Mouse (Mus musculus) cerebellum, adult 2 months (tissue): ENCODE measurements around the gene Dusp11.

Source experiments
- CTCF ChIP-seq: fragments of 200-500 bp; IDR thresholded peaks from 2 replicates; pipeline ENCODE4 v1.5.1; 2011; ENCODE audit warnings: low read depth, mild to moderate bottlenecking, control low read depth, low read length, moderate library complexity, borderline replicate concordance; ENCODE audit not compliant: insufficient read depth
- POLR2A ChIP-seq: fragments of 200-500 bp; IDR thresholded peaks from 2 replicates; pipeline ENCODE4 v1.6.1; 2011; ENCODE audit warnings: low read length, control low read depth, borderline replicate concordance; ENCODE audit not compliant: insufficient read depth

DNA sequence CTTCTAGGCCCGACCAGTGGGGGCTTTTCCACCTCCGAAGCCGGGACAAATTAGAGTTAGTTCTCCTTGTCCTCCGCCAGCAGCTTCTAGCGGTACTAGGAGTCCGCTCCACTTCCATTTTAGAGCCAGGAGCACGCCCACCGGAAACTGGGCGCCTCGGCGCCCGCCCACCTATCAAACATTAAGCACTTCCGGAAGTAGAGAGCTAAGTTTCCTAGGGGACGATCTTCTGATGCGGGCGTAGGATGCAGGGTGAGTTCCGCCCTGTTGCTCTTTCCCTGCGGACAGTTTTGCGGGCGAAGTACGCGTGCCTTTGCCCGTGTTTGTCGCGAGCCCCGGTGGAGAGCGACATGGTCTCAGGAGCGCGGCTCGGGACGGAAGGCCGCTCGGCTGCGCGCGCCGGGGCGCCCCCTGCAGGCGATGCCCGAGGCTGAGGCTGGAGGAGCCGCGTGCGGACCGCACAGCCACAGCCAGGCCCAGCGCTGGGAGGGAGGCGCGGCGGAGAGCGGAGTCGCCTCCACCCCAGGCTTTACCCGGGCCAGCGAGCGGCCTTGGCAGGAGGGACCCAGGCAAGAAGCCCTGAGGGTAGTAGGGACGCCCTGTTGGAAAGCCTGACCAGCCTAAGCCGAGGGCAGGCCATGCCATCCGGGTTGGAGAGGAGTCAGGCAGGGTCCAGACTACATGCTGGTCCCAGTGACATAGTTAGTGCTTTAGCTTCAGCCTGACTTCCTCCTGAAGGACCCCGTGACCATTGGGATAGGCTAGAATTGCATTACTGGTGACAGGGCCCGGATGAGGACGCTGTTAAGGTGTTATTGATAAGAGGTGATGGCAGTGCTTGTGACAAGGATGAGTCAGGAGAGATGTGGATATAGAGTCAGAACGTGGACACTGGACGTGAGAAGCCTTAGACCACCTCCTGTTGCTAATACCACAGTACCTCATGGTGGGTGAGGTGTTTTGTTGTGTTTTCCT lies 45.6 kb downstream of the Dusp11 start, which contains the start of gene Nat8f1:
- TF ChIP-seq CTCF (peak; percentile 45), POLR2A (peak; percentile 44; the same call in 1 of the 2 replicates)
